Mouse (Mus musculus): Measurements from ENCODE around the gene Sept12. TPM values are rescaled to one million over a fixed set of nuclear protein-coding genes. Genes with fewer than 3 reads are reported as not detected.

The Sept12 gene
- polyA plus RNA-seq, 1 experiment from 2014 or later: not detected

Other genes with a start within 250 kb of the Sept12 start
- 130 and 137 TPM in 2 replicates for gene Cdip1, start 207.6 kb downstream of the Sept12 start, polyA plus RNA-seq (2015; fragmentation: Nextera tagmentation; extraction: Ambion mirVana)
- gene 4930562C15Rik, start 162.4 kb downstream of the Sept12 start, polyA plus RNA-seq (2015; fragmentation: Nextera tagmentation; extraction: Ambion mirVana): 0.54 and 0.60 TPM in 2 replicates
- 66.0 and 66.7 TPM in 2 replicates for gene Ubald1, start 117.5 kb downstream of the Sept12 start, polyA plus RNA-seq (2015; fragmentation: Nextera tagmentation; extraction: Ambion mirVana)
- gene Mgrn1, start 111.6 kb downstream of the Sept12 start, polyA plus RNA-seq (2015; fragmentation: Nextera tagmentation; extraction: Ambion mirVana): 122 and 125 TPM in 2 replicates
- 128 and 140 TPM in 2 replicates for gene Nudt16l1, start 59.1 kb downstream of the Sept12 start, polyA plus RNA-seq (2015; fragmentation: Nextera tagmentation; extraction: Ambion mirVana)
- gene Anks3, start 33.6 kb downstream of the Sept12 start, polyA plus RNA-seq (2015; fragmentation: Nextera tagmentation; extraction: Ambion mirVana): 68.6 and 71.5 TPM in 2 replicates
- gene Smim22, start 9.4 kb upstream of the Sept12 start, polyA plus RNA-seq (2015; fragmentation: Nextera tagmentation; extraction: Ambion mirVana): 0.47 and 10.6 TPM in 2 replicates
- 158 and 170 TPM in 2 replicates for gene Rogdi, start 15.7 kb upstream of the Sept12 start, polyA plus RNA-seq (2015; fragmentation: Nextera tagmentation; extraction: Ambion mirVana)
- gene Glyr1, start 52.0 kb upstream of the Sept12 start, polyA plus RNA-seq (2015; fragmentation: Nextera tagmentation; extraction: Ambion mirVana): 170 and 172 TPM in 2 replicates
- 11.1 and 14.6 TPM in 2 replicates for gene Ubn1, start 52.2 kb upstream of the Sept12 start, polyA plus RNA-seq (2015; fragmentation: Nextera tagmentation; extraction: Ambion mirVana)
- 0.35 and 1.0 TPM in 2 replicates for gene Ppl, start 134.6 kb upstream of the Sept12 start, polyA plus RNA-seq (2015; fragmentation: Nextera tagmentation; extraction: Ambion mirVana)
- gene Sec14l5, start 149.3 kb upstream of the Sept12 start, polyA plus RNA-seq (2015; fragmentation: Nextera tagmentation; extraction: Ambion mirVana): 0.33 and 0.34 TPM in 2 replicates
- 13.2 and 17.7 TPM in 2 replicates for gene Nagpa, start 206.2 kb upstream of the Sept12 start, polyA plus RNA-seq (2015; fragmentation: Nextera tagmentation; extraction: Ambion mirVana)
- 13.6 and 13.9 TPM in 2 replicates for gene AU021092, start 224.4 kb upstream of the Sept12 start, polyA plus RNA-seq (2015; fragmentation: Nextera tagmentation; extraction: Ambion mirVana)
- gene Alg1, start 235.8 kb upstream of the Sept12 start, polyA plus RNA-seq (2015; fragmentation: Nextera tagmentation; extraction: Ambion mirVana): 38.0 and 42.8 TPM in 2 replicates